Mouse (Mus musculus): ENCODE measurements around the gene Rabl2. TPM values are rescaled to one million over a fixed set of nuclear protein-coding genes. Genes with fewer than 3 reads are reported as not detected.

The Rabl2 gene
- polyA plus RNA-seq (2015; fragmentation: Illumina TruSeq; extraction: RNeasy Lipid Tissue Mini Kit (QIAGEN cat#74804); ENCODE audit: insufficient read depth, low replicate concordance), result 6.2 TPM

DNA sequence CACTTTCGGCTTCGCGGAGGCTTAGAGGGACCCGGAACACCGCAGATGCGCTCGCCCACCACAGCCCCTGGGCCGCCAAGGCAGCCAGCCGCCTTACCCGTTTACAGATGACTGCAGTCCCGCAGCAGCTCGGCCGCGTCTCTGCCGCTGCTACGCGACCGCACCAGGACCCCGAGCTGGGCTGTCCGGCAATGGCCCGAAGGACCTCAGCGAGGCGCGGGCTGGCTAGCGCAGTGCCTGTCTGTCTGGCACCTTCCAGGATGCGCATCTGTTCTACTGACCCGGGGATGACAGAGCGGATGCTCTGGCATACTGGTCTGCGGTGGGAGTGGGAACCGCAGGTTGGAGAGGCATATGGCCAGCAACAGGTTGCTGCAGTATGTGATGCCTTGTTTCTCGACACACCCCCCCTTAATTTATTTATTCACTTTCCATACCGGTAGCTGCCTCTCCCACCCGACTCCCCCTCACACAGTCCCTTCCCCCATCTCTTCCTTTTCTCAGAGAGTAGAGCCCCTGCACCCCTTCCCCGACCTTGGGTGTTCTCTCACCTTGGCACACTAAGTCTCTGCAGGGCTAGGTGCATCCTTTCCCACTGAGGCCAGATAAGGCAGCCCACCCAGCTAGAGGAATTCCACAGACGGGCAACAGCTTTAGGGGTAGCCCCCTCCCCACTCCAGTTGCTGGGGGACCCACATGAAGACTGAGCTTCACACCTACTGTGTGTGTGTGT lies at the start of gene Rabl2:
Gene Rabl2, minus strand, starts transcription at position 201 of the 733 bp plus-strand sequence.

DNA sequence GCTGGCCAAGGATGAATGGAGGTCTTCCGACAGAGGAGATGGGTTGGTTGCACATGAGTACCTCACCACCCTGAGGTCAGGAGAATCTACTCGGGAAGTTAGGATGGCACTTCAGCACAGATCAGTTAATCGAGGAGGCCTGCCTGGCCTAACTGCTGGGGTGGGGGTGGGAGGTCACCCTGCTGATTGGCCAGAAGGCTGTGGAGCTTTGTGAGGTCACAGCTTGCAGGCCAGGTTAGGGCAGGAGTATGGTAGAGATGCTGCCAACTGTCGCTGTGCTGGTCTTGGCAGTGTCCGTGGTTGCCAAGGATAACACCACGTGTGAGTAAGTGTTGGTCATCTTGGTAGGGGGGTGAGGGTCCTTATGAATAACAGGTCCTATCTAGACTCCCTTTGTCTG lies 23.6 kb downstream of the Rabl2 start, which contains the start of gene Acr:
Gene Acr, plus strand, starts transcription at position 213 of the 400 bp plus-strand sequence.

Other genes with a start within 250 kb of the Rabl2 start
- gene Lmf2, start 236.3 kb downstream of the Rabl2 start, polyA plus RNA-seq (2015; fragmentation: Illumina TruSeq; extraction: RNeasy Lipid Tissue Mini Kit (QIAGEN cat#74804); ENCODE audit: insufficient read depth, low replicate concordance), result 12.4 TPM
- 70.9 TPM for gene Ncaph2, start 236.2 kb downstream of the Rabl2 start, polyA plus RNA-seq (2015; fragmentation: Illumina TruSeq; extraction: RNeasy Lipid Tissue Mini Kit (QIAGEN cat#74804); ENCODE audit: insufficient read depth, low replicate concordance)
- gene Sco2, start 218.1 kb downstream of the Rabl2 start, polyA plus RNA-seq (2015; fragmentation: Illumina TruSeq; extraction: RNeasy Lipid Tissue Mini Kit (QIAGEN cat#74804); ENCODE audit: insufficient read depth, low replicate concordance), result 4.4 TPM
- gene Tymp, start 214.9 kb downstream of the Rabl2 start, polyA plus RNA-seq (2015; fragmentation: Illumina TruSeq; extraction: RNeasy Lipid Tissue Mini Kit (QIAGEN cat#74804); ENCODE audit: insufficient read depth, low replicate concordance), result not detected
- not detected for gene Odf3b, start 212.6 kb downstream of the Rabl2 start, polyA plus RNA-seq (2015; fragmentation: Illumina TruSeq; extraction: RNeasy Lipid Tissue Mini Kit (QIAGEN cat#74804); ENCODE audit: insufficient read depth, low replicate concordance)
- gene Klhdc7b, start 207.0 kb downstream of the Rabl2 start, polyA plus RNA-seq (2015; fragmentation: Illumina TruSeq; extraction: RNeasy Lipid Tissue Mini Kit (QIAGEN cat#74804); ENCODE audit: insufficient read depth, low replicate concordance), result not detected
- gene Syce3, start 181.4 kb downstream of the Rabl2 start, polyA plus RNA-seq (2015; fragmentation: Illumina TruSeq; extraction: RNeasy Lipid Tissue Mini Kit (QIAGEN cat#74804); ENCODE audit: insufficient read depth, low replicate concordance), result not detected
- gene Cpt1b, start 166.1 kb downstream of the Rabl2 start, polyA plus RNA-seq (2015; fragmentation: Illumina TruSeq; extraction: RNeasy Lipid Tissue Mini Kit (QIAGEN cat#74804); ENCODE audit: insufficient read depth, low replicate concordance), result 2.7 TPM
- 4.1 TPM for gene C730034F03Rik, start 162.3 kb downstream of the Rabl2 start, polyA plus RNA-seq (2015; fragmentation: Illumina TruSeq; extraction: RNeasy Lipid Tissue Mini Kit (QIAGEN cat#74804); ENCODE audit: insufficient read depth, low replicate concordance)
- not detected for gene Gm44502, start 162.2 kb downstream of the Rabl2 start, polyA plus RNA-seq (2015; fragmentation: Illumina TruSeq; extraction: RNeasy Lipid Tissue Mini Kit (QIAGEN cat#74804); ENCODE audit: insufficient read depth, low replicate concordance)
- gene Chkb, start 162.0 kb downstream of the Rabl2 start, polyA plus RNA-seq (2015; fragmentation: Illumina TruSeq; extraction: RNeasy Lipid Tissue Mini Kit (QIAGEN cat#74804); ENCODE audit: insufficient read depth, low replicate concordance), result 127 TPM
- not detected for gene Mapk8ip2, start 138.0 kb downstream of the Rabl2 start, polyA plus RNA-seq (2015; fragmentation: Illumina TruSeq; extraction: RNeasy Lipid Tissue Mini Kit (QIAGEN cat#74804); ENCODE audit: insufficient read depth, low replicate concordance)
- gene Arsa, start 114.5 kb downstream of the Rabl2 start, polyA plus RNA-seq (2015; fragmentation: Illumina TruSeq; extraction: RNeasy Lipid Tissue Mini Kit (QIAGEN cat#74804); ENCODE audit: insufficient read depth, low replicate concordance), result 12.4 TPM
- gene Shank3, start 92.3 kb downstream of the Rabl2 start, polyA plus RNA-seq (2015; fragmentation: Illumina TruSeq; extraction: RNeasy Lipid Tissue Mini Kit (QIAGEN cat#74804); ENCODE audit: insufficient read depth, low replicate concordance), result 8.1 TPM
- 0.35 TPM for gene Acr, start 23.6 kb downstream of the Rabl2 start, polyA plus RNA-seq (2015; fragmentation: Illumina TruSeq; extraction: RNeasy Lipid Tissue Mini Kit (QIAGEN cat#74804); ENCODE audit: insufficient read depth, low replicate concordance)
- gene Syt10, start 249.9 kb upstream of the Rabl2 start, polyA plus RNA-seq (2015; fragmentation: Illumina TruSeq; extraction: RNeasy Lipid Tissue Mini Kit (QIAGEN cat#74804); ENCODE audit: insufficient read depth, low replicate concordance), result not detected

Measured in spleen, adult 10 weeks (tissue).